Comparison of ENCODE assay signal across 21 mouse cellular contexts in the genomic region with DNA sequence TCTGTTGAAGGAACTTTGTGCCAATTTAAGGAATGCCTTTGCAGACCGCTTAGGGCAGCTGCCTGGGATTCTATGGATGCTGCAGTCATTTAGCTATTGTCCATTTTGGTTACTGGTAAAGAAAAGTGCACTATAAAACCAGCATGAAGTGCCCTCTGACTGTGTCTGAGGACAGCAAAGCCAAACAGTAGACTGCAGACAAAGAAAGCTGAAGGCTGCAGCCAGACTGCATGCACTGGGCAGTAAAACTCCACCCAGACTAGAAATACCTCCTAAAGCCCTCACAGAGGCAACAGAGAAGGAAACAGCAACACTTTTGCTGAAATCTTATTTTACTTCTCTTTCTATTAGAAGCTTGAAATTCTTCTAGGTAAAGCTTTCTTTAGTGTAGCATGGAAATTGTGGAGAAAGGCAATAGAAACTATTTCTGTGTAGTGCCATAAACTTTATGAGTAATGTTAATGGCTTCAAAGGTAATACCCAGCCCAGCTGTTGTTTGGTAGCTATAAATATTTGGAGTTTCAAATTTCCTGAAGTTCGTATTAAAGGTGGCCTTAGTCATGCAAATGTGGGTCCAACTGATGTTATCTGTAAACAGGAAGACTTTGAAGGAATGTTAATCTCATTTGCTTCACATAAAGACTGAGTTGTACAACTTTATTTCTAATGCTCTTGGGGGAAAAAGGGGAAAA.
DNase-seq lines count a peak whose midpoint lies in the region; ATAC-seq and TF ChIP-seq lines count a peak whose summit lies in the region.
"Had no signal": no experiment of that assay in that cellular context is flagged by ENCODE, and none has a peak within 500 bp of the region (broad histone marks: within the 10 kb centered on the region; RNA-seq: fewer than 3 reads in every experiment).

No protein-coding gene starts in this region.

- H3K27me3 ChIP-seq in kidney, postnatal 0 days (ENCODE audit: insufficient read depth, low read length), result no peaks in the 10 kb centered on the region
- H3K27me3 ChIP-seq in intestine, postnatal 0 days (replicated peaks; ENCODE audit: control insufficient read depth, insufficient read depth, low read length), result no peaks in the 10 kb centered on the region
- H3K27me3 ChIP-seq in limb, embryonic 14.5 days (ENCODE audit: control insufficient read depth, insufficient read depth, low read length), result no peaks in the 10 kb centered on the region
- no peaks in the 10 kb centered on the region for H3K27me3 ChIP-seq in heart, embryonic 11.5 days (ENCODE audit: control insufficient read depth, insufficient read depth, low read length)
- H3K27me3 ChIP-seq: embryonic facial prominence, embryonic 12.5 days; forebrain, embryonic 15.5 days; Patski had no signal

- intact Hi-C loops in heart, postnatal 25 days (cut with DNase I), result no loop called here

- DNase-seq in kidney, postnatal 0 days (ENCODE audit: low spot score), result peak; percentile 12
- DNase-seq in kidney, adult 11 months, result no peak
- peak; percentile 5 for DNase-seq in NIH3T3 (ENCODE audit: low read depth)
- no peak for DNase-seq in limb, embryonic 14.5 days (ENCODE audit: low spot score)
- DNase-seq in testis, postnatal 10 days (ENCODE audit: low spot score), result no peak
- no peak for DNase-seq in heart, postnatal 25 days (ENCODE audit: low spot score)
- DNase-seq: adrenal gland, postnatal 14 days; B cell, adult 2 months; cerebellum, adult 11-12 months; cerebellum, adult 9-10 months; cerebellum, postnatal 25 days; gastrocnemius, postnatal 36 days; heart, adult 11 months; heart, postnatal 14 days had no signal

- no peak overlapping the region for H3K4me2 ChIP-seq in kidney, postnatal 0 days (ENCODE audit: low read length)
- H3K4me2 ChIP-seq in intestine, postnatal 0 days (replicated peaks; ENCODE audit: low read depth), result no peak overlapping the region
- H3K4me2 ChIP-seq in limb, embryonic 14.5 days (replicated peaks; ENCODE audit: low read depth, low read length, severe bottlenecking), result no peak overlapping the region
- no peak overlapping the region for H3K4me2 ChIP-seq in heart, embryonic 11.5 days
- H3K4me2 ChIP-seq: embryonic facial prominence, embryonic 12.5 days; forebrain, embryonic 15.5 days had no signal

- H3K4me3 ChIP-seq in kidney, postnatal 0 days (replicated peaks; ENCODE audit: low read depth, low read length), result no peak overlapping the region
- H3K4me3 ChIP-seq in intestine, postnatal 0 days (ENCODE audit: low read depth, low read length), result no peak overlapping the region
- no peak overlapping the region for H3K4me3 ChIP-seq in limb, embryonic 14.5 days (replicated peaks; ENCODE audit: low read length)
- H3K4me3 ChIP-seq in heart, embryonic 11.5 days (ENCODE audit: low read depth, low read length), result no peak overlapping the region
- H3K4me3 ChIP-seq: embryonic facial prominence, embryonic 12.5 days; forebrain, embryonic 15.5 days; hindbrain, embryonic 10.5 days had no signal

- no peak for ATAC-seq in kidney, postnatal 0 days (replicated peaks; ENCODE audit: low FRiP score, low read depth)
- peak; percentile 83 for ATAC-seq in intestine, postnatal 0 days
- peak; percentile 34; the same call in 1 of the 2 replicates for ATAC-seq in limb, embryonic 14.5 days (ENCODE audit: low FRiP score, low read depth)
- ATAC-seq in heart, embryonic 11.5 days (replicated peaks; ENCODE audit: insufficient number of reproducible peaks, low FRiP score, low TSS enrichment), result no peak
- ATAC-seq: activated CD4-positive, CD25-positive, alpha-beta regulatory T cell, adult 4 months; forebrain, embryonic 15.5 days; Patski had no signal

- no peak overlapping the region for H3K9ac ChIP-seq in kidney, postnatal 0 days (ENCODE audit: low read depth, low read length)
- no peak overlapping the region for H3K9ac ChIP-seq in intestine, postnatal 0 days (ENCODE audit: low read depth, low read length)
- no peak overlapping the region for H3K9ac ChIP-seq in limb, embryonic 14.5 days (ENCODE audit: low read depth, low read length, severe bottlenecking)
- no peak overlapping the region for H3K9ac ChIP-seq in heart, embryonic 11.5 days (ENCODE audit: low read depth, low read length)
- H3K9ac ChIP-seq: embryonic facial prominence, embryonic 12.5 days; forebrain, embryonic 15.5 days had no signal

- no peaks in the 10 kb centered on the region for H3K9me3 ChIP-seq in kidney, postnatal 0 days (replicated peaks; ENCODE audit: low read length)
- no peaks in the 10 kb centered on the region for H3K9me3 ChIP-seq in intestine, postnatal 0 days (ENCODE audit: control insufficient read depth)
- H3K9me3 ChIP-seq in limb, embryonic 14.5 days (ENCODE audit: control insufficient read depth, low read length), result no peaks in the 10 kb centered on the region
- no peaks in the 10 kb centered on the region for H3K9me3 ChIP-seq in heart, embryonic 11.5 days (replicated peaks; ENCODE audit: control insufficient read depth, low read length)
- H3K9me3 ChIP-seq: embryonic facial prominence, embryonic 12.5 days; forebrain, embryonic 15.5 days; hindbrain, embryonic 10.5 days had no signal

- H3K27ac ChIP-seq in kidney, postnatal 0 days, result no peak overlapping the region
- peak overlapping the region; percentile 15 for H3K27ac ChIP-seq in intestine, postnatal 0 days (ENCODE audit: low read depth, low read length)
- no peak overlapping the region for H3K27ac ChIP-seq in limb, embryonic 14.5 days (replicated peaks; ENCODE audit: low read depth, low read length)
- H3K27ac ChIP-seq in heart, embryonic 11.5 days (ENCODE audit: low read depth, low read length), result no peak overlapping the region
- H3K27ac ChIP-seq: embryonic facial prominence, embryonic 12.5 days; forebrain, embryonic 15.5 days; hindbrain, embryonic 10.5 days had no signal

- no peaks in the 10 kb centered on the region for H3K4me1 ChIP-seq in kidney, postnatal 0 days (replicated peaks; ENCODE audit: insufficient read depth, low read length)
- no peaks in the 10 kb centered on the region; the same call in 1 of the 2 replicates for H3K4me1 ChIP-seq in intestine, postnatal 0 days (replicated peaks; ENCODE audit: control insufficient read depth, insufficient read depth, low read length)
- H3K4me1 ChIP-seq in limb, embryonic 14.5 days (ENCODE audit: control insufficient read depth, insufficient read depth, low read length), result no peaks in the 10 kb centered on the region
- H3K4me1 ChIP-seq in heart, embryonic 11.5 days (ENCODE audit: control insufficient read depth, insufficient read depth, low read length), result peaks cover 4% of the 10 kb centered on the region; the same call in 1 of the 2 replicates
- H3K4me1 ChIP-seq: embryonic facial prominence, embryonic 12.5 days; forebrain, embryonic 15.5 days; hindbrain, embryonic 10.5 days had no signal

- H3K36me3 ChIP-seq in kidney, postnatal 0 days (ENCODE audit: insufficient read depth, low read length), result no peaks in the 10 kb centered on the region
- peaks cover 3% of the 10 kb centered on the region for H3K36me3 ChIP-seq in intestine, postnatal 0 days (ENCODE audit: control insufficient read depth, insufficient read depth)
- H3K36me3 ChIP-seq in limb, embryonic 14.5 days (ENCODE audit: control insufficient read depth, insufficient read depth, low read length), result peaks cover 15% of the 10 kb centered on the region
- no peaks in the 10 kb centered on the region for H3K36me3 ChIP-seq in heart, embryonic 11.5 days (ENCODE audit: control insufficient read depth, insufficient read depth, low read length)

- 60% methylated on average over 2 of the region's 2 CpGs for WGBS in kidney, postnatal 0 days
- WGBS in intestine, postnatal 0 days, result 55% methylated on average over 2 of the region's 2 CpGs
- whole genome bisulfite sequencing in limb, embryonic 14.5 days, result 38% methylated on average over 2 of the region's 2 CpGs
- 64% methylated on average over 2 of the region's 2 CpGs for WGBS in heart, embryonic 11.5 days (ENCODE audit: insufficient replicate concordance)

- no peak for TF ChIP-seq POLR2A in limb, embryonic 14.5 days (IDR thresholded peaks at IDR 0.05; ENCODE audit: borderline replicate concordance, extremely low read depth, insufficient read depth, insufficient read length)

- no peak for TF ChIP-seq CTCF in kidney, postnatal 0 days (IDR thresholded peaks at IDR 0.05; ENCODE audit: low read depth)
- TF ChIP-seq CTCF in intestine, postnatal 0 days (IDR thresholded peaks at IDR 0.05; ENCODE audit: low read depth), result no peak

Comparison
In these comparisons a context has a peak if more than half of its experiments do, and no peak if none do; other contexts are left out.
1. DNase-seq: peak in kidney, postnatal 0 days (single experiment) and NIH3T3 (single experiment); none in kidney, adult 11 months (single experiment), limb, embryonic 14.5 days (single experiment), testis, postnatal 10 days (single experiment) and heart, postnatal 25 days (single experiment).
2. ATAC-seq: peak in intestine, postnatal 0 days (single experiment) and limb, embryonic 14.5 days (single experiment); none in kidney, postnatal 0 days (single experiment) and heart, embryonic 11.5 days (single experiment).